Mouse (Mus musculus) hindbrain, postnatal 0 days (tissue): Measurements from ENCODE around the gene Pitpnm1. TPM values are rescaled to one million over a fixed set of nuclear protein-coding genes. Genes with fewer than 3 reads are reported as not detected.
"Not testable (repeated sequence)": the region's sequence is repeated elsewhere in the genome, so short reads cannot be mapped to it uniquely, and the experiment has no call there.

Source experiments
- ATAC-seq: fragments of 200-750 bp; cut with Nextera tagmentation; 2 replicates; pipeline ENCODE4 v1.8.0; 2017; ENCODE audit warnings: mild to moderate bottlenecking, moderate TSS enrichment, moderate library complexity
- DNase-seq: peaks from one replicate; pipeline ENCODE4 v3.0.0-alpha.2; 2015; ENCODE audit warnings: low spot score
- H3K27ac ChIP-seq: fragments of 300-500 bp; sonication (generic); 2 replicates; pipeline ENCODE4 v1.5.1; 2014; ENCODE audit warnings: mild to moderate bottlenecking
- H3K27me3 ChIP-seq: fragments of 300-500 bp; sonication (generic); 2 replicates; pipeline ENCODE4 v1.6.1; 2014; ENCODE audit warnings: low read length, mixed read lengths; ENCODE audit not compliant: insufficient read depth
- H3K36me3 ChIP-seq: fragments of 300-500 bp; sonication (generic); 2 replicates; pipeline ENCODE4 v1.6.1; 2014; ENCODE audit warnings: low read length, mixed read lengths; ENCODE audit not compliant: insufficient read depth
- H3K4me1 ChIP-seq: fragments of 300-500 bp; sonication (generic); 2 replicates; pipeline ENCODE4 v1.6.1; 2014; ENCODE audit warnings: antibody characterized with exemption, low read length, mixed read lengths; ENCODE audit not compliant: insufficient read depth
- H3K4me2 ChIP-seq: fragments of 300-500 bp; sonication (generic); 2 replicates; pipeline ENCODE4 v1.6.1; 2014; ENCODE audit warnings: low read depth, mild to moderate bottlenecking, low read length, moderate library complexity, mixed read lengths
- H3K4me3 ChIP-seq: fragments of 300-500 bp; sonication (generic); 2 replicates; pipeline ENCODE4 v1.5.1; 2014; ENCODE audit warnings: low read length
- H3K9ac ChIP-seq: fragments of 300-500 bp; sonication (generic); replicated peaks from 2 replicates; pipeline ENCODE4 v1.6.1; 2014; ENCODE audit warnings: mild to moderate bottlenecking, low read length, moderate library complexity, mixed read lengths
- H3K9me3 ChIP-seq: fragments of 300-500 bp; sonication (generic); 2 replicates; pipeline ENCODE4 v1.6.1; 2016; ENCODE audit warnings: low read length, mixed read lengths
- CTCF ChIP-seq: IDR thresholded peaks from 2 replicates; pipeline ENCODE4 v1.5.1; 2016; ENCODE audit warnings: antibody characterized with exemption, control low read depth, low read depth
- WGBS: fragments of 180-500 bp; shearing (Covaris S2); extraction: QIAGEN DNeasy Blood & Tissue Kit; methylation state at CpG from one replicate; pipeline ENCODE4 v1.1.7; 2014; 5-methylcytosine and 5-hydroxymethylcytosine counted together
- polyA plus RNA-seq: library from polyadenylated mRNA; unstranded; fragments of >200 nt; fragmentation: Nextera tagmentation; extraction: Ambion mirVana; gene quantifications from 2 replicates; pipeline ENCODE4 v1.2.1, GENCODE M21; 2015
- total RNA-seq: library from RNA; depleted of rRNA; stranded (reverse); fragments of >200 nt; gene quantifications from 2 replicates; pipeline ENCODE4 v1.2.3, GENCODE M21; 2014

The Pitpnm1 gene
- total and polyA plus RNA-seq, 2 experiments from 2014 or later = 91.9 to 142 TPM

DNA sequence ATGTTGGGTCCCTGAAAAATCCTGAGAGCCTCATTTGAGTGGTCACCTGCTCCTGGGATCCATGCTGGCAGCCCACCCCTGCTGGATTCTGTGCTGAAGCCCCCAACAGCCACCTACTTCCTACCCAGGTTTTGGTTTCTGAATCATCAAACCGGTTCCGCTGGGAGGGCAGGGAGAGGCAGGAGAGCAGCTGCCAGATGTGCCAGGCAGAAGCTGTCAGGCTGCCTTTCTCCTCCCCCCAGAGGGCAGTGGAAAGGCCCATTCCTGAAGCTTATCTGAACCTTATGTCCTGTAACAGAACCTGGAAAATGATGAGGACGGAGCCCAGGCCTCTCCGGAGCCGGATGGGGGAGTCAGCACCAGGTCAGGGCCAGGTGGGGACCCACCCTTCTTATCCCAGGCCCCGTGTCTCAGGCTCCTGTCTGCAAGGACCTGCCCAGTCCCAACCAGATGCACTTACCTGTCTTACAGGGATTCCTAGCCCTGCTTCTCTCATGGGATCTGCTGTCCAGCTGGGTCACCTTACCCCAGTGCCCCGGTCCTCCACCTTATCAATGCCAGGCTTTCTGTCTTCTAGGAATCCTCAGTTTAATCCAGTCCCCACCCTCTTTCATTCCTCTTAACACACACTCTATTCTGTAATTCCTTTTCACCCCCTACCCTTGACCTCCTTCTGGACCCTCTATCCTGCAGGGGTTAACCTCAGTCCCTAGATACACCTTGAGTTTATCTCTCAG, 27.1 kb downstream of the Pitpnm1 start:
- Histone ChIP-seq H3K36me3 (peaks cover 23% of the 10 kb centered on the region), H3K4me1 (peaks cover 7% of the 10 kb centered on the region; the same call in 1 of the 2 replicates), H3K9ac (peak overlapping the region; percentile 92), H3K4me3 (peak overlapping the region; percentile 84), H3K9me3 (no peaks in the 10 kb centered on the region), H3K27me3 (no peaks in the 10 kb centered on the region), H3K27ac (peak overlapping the region; percentile 86; the same call in 1 of the 2 replicates), H3K4me2 (peak overlapping the region; percentile 70)
- TF ChIP-seq CTCF = no peak
- DNase-seq (no peak), ATAC-seq (no peak)
- WGBS = 56% methylated on average over 7 of the region's 7 CpGs

- H3K9me3 ChIP-seq = no peaks in the 10 kb centered on the region
- H3K4me2 ChIP-seq = no peak overlapping the region
- no peak overlapping the region for H3K4me3 ChIP-seq
- TF ChIP-seq CTCF = no peak
- WGBS = 90% methylated on average over 7 of the region's 7 CpGs
- no peak overlapping the region for H3K27ac ChIP-seq
- no peaks in the 10 kb centered on the region for H3K27me3 ChIP-seq
- H3K9ac ChIP-seq = no peak overlapping the region
- no peak for ATAC-seq
- peaks cover 7% of the 10 kb centered on the region; the same call in 1 of the 2 replicates for H3K4me1 ChIP-seq
- no peak for DNase-seq
- H3K36me3 ChIP-seq = peaks cover 34% of the 10 kb centered on the region
Observed at GRCm38 (mm10) chr19:4129462-4129861, 29.7 kb downstream of the Pitpnm1 start.

GRCm38 (mm10) chr19:4130106-4130505, 30.3 kb downstream of the Pitpnm1 start:
- WGBS = 86% methylated on average over 4 of the region's 4 CpGs
- H3K27me3 ChIP-seq = no peaks in the 10 kb centered on the region
- no peaks in the 10 kb centered on the region for H3K9me3 ChIP-seq
- H3K36me3 ChIP-seq = peaks cover 34% of the 10 kb centered on the region
- no peak overlapping the region for H3K27ac ChIP-seq
- no peak overlapping the region for H3K9ac ChIP-seq
- H3K4me1 ChIP-seq = peaks cover 7% of the 10 kb centered on the region; the same call in 1 of the 2 replicates
- no peak overlapping the region for H3K4me2 ChIP-seq
- no peak for TF ChIP-seq CTCF
- H3K4me3 ChIP-seq = no peak overlapping the region
- DNase-seq (no peak), ATAC-seq (no peak)

DNA sequence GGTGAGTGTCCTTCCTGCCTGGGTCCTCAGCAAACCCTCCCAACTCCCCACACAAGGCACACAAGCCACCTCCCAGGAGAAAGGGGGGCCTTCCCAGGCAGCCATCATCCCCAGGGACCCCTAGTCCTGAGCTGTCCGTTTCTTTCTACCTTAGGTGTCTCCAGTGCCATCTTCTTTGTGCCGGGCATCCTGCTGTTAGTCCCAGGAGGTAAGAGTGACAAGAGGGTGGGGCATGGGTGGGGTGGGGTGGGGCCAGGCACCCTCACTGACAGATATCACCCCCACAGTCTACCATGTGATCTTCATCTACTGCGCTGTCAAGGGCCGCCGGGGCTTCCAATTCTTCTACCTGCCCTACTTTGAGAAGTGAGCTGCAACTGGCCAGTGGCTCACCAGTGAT, 31.3 kb downstream of the Pitpnm1 start:
- peaks cover 34% of the 10 kb centered on the region for H3K36me3 ChIP-seq
- no peak overlapping the region for H3K4me2 ChIP-seq
- ATAC-seq (no peak), DNase-seq (no peak)
- no peaks in the 10 kb centered on the region for H3K27me3 ChIP-seq
- no peak overlapping the region for H3K27ac ChIP-seq
- peaks cover 7% of the 10 kb centered on the region; the same call in 1 of the 2 replicates for H3K4me1 ChIP-seq
- no peak overlapping the region for H3K4me3 ChIP-seq
- no peak for TF ChIP-seq CTCF
- H3K9me3 ChIP-seq = no peaks in the 10 kb centered on the region
- H3K9ac ChIP-seq = no peak overlapping the region
- 89% methylated on average over 5 of the region's 5 CpGs for WGBS

DNA sequence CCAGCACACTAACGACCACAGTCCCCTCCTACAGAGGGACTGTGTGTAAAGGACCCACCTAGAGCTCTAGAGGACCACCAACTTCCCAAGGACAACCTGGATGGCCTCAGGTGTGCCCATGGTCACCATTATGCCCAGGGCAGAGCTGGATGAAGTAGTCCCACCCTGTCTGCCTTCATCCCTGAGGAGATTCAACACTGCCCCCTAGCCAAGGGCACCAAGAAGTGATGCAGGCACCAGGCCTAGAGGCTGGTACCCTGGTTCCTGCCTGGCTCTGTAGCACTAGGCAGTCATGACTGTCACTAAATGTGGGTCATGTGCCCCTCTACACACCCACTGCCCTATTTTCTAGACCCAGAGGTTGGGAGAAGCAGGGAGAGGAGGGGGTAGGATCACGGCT, 32.0 kb downstream of the Pitpnm1 start:
- Histone ChIP-seq H3K4me3 (no peak overlapping the region), H3K36me3 (peaks cover 34% of the 10 kb centered on the region), H3K4me1 (peaks cover 4% of the 10 kb centered on the region; the same call in 1 of the 2 replicates), H3K4me2 (no peak overlapping the region), H3K27me3 (no peaks in the 10 kb centered on the region), H3K27ac (no peak overlapping the region), H3K9ac (no peak overlapping the region), H3K9me3 (no peaks in the 10 kb centered on the region)
- TF ChIP-seq CTCF = no peak; the same call in 1 of the 2 replicates
- no peak for DNase-seq
- WGBS = 82% methylated on average over 2 of the region's 2 CpGs
- ATAC-seq = no peak

DNA sequence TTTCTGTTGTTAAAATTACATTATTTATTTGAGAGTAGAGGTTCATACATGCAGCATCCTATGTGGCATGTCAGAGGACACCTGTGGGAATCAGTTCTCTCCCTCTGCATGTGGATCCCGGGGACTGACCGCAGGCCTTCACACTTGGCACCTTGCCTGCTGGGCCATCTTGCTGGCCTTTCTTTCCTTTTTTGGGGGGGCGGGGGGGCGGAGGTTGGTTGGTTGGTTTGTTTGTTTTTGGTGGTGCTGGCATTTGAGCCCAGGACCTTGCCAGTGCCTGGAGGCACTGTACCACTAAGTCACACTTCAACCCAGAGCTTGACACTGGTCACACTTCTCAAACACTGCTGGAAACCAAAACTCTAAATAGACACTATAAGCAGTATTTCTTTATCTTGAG, 34.6 kb downstream of the Pitpnm1 start:
- ATAC-seq (no peak), DNase-seq (no peak)
- peaks cover 26% of the 10 kb centered on the region for H3K36me3 ChIP-seq
- no peak overlapping the region for H3K27ac ChIP-seq
- TF ChIP-seq CTCF = no peak
- H3K9me3 ChIP-seq = no peaks in the 10 kb centered on the region
- no peak overlapping the region for H3K4me3 ChIP-seq
- no peaks in the 10 kb centered on the region for H3K27me3 ChIP-seq
- 90% methylated on average over 4 of the region's 4 CpGs for WGBS
- no peak overlapping the region for H3K9ac ChIP-seq
- H3K4me2 ChIP-seq = no peak overlapping the region
- H3K4me1 ChIP-seq = no peaks in the 10 kb centered on the region

GRCm38 (mm10) chr19:4135229-4135962, 35.6 kb downstream of the Pitpnm1 start:
- not testable (repeated sequence) for H3K27ac ChIP-seq, H3K9ac ChIP-seq, H3K9me3 ChIP-seq, DNase-seq, H3K4me2 ChIP-seq, H3K4me3 ChIP-seq, H3K27me3 ChIP-seq, H3K4me1 ChIP-seq, ATAC-seq
- H3K36me3 ChIP-seq = peaks cover 22% of the 10 kb centered on the region
- 85% methylated on average over 6 of the region's 6 CpGs for WGBS
